Mouse (Mus musculus) heart, embryonic 10.5 days (tissue): ENCODE data around the gene Tldc1. TPM values are rescaled to one million over a fixed set of nuclear protein-coding genes. Genes with fewer than 3 reads are reported as not detected.

Source experiments
- DNase-seq: peaks from one replicate; pipeline ENCODE4 v3.0.0-alpha.2; 2017; ENCODE audit warnings: low spot score
- H3K27ac ChIP-seq: fragments of 300-500 bp; sonication (generic); 2 replicates; pipeline ENCODE4 v1.5.1; 2016; ENCODE audit warnings: mild to moderate bottlenecking
- H3K27me3 ChIP-seq: fragments of 300-500 bp; sonication (generic); 2 replicates; pipeline ENCODE4 v1.6.1; 2016; ENCODE audit warnings: mild to moderate bottlenecking; ENCODE audit not compliant: poor library complexity, insufficient read depth, severe bottlenecking
- H3K36me3 ChIP-seq: fragments of 300-500 bp; sonication (generic); 2 replicates; pipeline ENCODE4 v1.6.1; 2016; ENCODE audit warnings: mild to moderate bottlenecking, moderate library complexity
- H3K4me1 ChIP-seq: fragments of 300-500 bp; sonication (generic); 2 replicates; pipeline ENCODE4 v1.6.1; 2016; ENCODE audit warnings: mild to moderate bottlenecking
- H3K4me3 ChIP-seq: fragments of 300-500 bp; sonication (generic); 2 replicates; pipeline ENCODE4 v1.5.1; 2016; ENCODE audit warnings: mild to moderate bottlenecking, moderate library complexity
- H3K9me3 ChIP-seq: fragments of 300-500 bp; sonication (generic); 2 replicates; pipeline ENCODE4 v1.6.1; 2016; ENCODE audit warnings: mild to moderate bottlenecking, moderate library complexity
- WGBS: fragments of 180-500 bp; shearing (Covaris S2); methylation state at CpG from one replicate; pipeline ENCODE4 v1.1.7; 2016; 5-methylcytosine and 5-hydroxymethylcytosine counted together
- polyA plus RNA-seq: library from polyadenylated mRNA; unstranded; fragments of >200 nt; fragmentation: Nextera tagmentation; extraction: Ambion mirVana; gene quantifications from 2 replicates; pipeline ENCODE4 v1.2.1, GENCODE M21; 2016

The Tldc1 gene
- polyA plus RNA-seq, 1 experiment from 2014 or later, result 14.5 TPM

DNA sequence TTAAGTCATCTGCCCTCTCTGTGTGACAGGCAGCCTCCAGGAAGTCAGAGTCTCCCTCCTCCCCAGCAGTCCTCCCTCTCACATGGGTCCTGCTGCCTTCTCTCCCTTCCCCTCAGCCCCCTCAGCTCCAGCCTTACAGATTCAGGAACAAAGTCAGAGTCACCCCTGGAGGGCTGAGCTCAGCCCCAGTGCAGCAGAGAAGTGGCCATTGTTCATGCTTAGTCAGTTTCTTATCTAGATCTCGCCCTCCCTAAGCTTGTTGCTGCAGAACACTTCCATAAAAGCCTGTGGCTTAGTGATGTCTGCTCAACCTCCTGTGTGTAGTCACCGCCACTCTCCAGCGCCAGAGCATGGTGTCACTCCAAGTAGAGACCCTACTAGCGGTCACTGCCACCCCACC, 33.6 kb downstream of the Tldc1 start:
- H3K4me1 ChIP-seq, result peaks cover 36% of the 10 kb centered on the region
- WGBS, result 53% methylated on average over 4 of the region's 4 CpGs
- peak overlapping the region; percentile 26; the same call in 1 of the 2 replicates for H3K27ac ChIP-seq
- H3K9me3 ChIP-seq, result no peaks in the 10 kb centered on the region
- no peak for DNase-seq
- H3K36me3 ChIP-seq, result no peaks in the 10 kb centered on the region
- H3K27me3 ChIP-seq, result peaks cover 2% of the 10 kb centered on the region; the same call in 1 of the 2 replicates
- H3K4me3 ChIP-seq, result no peak overlapping the region

DNA sequence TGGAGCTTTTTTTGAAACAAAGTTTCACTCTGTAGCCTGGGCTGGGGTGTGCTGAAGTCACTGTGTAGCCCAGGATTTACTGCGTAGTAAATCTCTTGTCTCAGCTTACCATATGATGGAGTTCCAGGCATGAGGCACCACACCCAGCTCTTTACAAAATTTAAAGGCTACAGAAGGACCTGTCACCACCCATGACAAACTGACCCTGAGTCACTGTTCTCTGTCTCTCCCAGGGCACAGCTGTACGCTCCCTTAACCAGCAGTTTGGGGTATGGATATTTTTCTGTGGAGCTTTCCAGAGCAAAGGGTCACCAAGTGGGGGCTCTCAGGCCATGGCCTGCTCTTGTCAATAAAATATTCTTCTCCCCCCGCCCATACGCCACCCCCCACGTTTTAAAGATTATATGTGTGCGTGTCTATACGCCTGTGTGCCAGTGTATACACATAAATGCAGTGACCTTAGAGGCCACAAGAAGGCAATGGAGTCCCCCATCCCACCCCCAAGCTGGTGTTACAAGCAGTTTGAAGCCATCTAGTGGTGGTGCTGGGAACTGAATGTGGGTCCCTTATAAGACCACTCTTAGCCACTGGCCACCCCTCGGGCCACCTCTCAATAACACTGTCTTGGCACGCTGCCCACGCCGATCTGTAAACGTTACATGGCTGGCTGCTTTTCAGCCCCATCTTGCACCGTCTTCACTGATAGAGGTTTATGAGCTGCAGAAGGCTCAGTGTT, 34.8 kb downstream of the Tldc1 start:
- no peak for DNase-seq
- Histone ChIP-seq H3K36me3 (no peaks in the 10 kb centered on the region), H3K4me3 (no peak overlapping the region), H3K27me3 (no peaks in the 10 kb centered on the region), H3K9me3 (no peaks in the 10 kb centered on the region), H3K27ac (0 out of 2 replicates have a peak overlapping the region, but pooled peaks have one; percentile 26), H3K4me1 (peaks cover 42% of the 10 kb centered on the region)
- 57% methylated on average over 13 of the region's 13 CpGs for WGBS

DNA sequence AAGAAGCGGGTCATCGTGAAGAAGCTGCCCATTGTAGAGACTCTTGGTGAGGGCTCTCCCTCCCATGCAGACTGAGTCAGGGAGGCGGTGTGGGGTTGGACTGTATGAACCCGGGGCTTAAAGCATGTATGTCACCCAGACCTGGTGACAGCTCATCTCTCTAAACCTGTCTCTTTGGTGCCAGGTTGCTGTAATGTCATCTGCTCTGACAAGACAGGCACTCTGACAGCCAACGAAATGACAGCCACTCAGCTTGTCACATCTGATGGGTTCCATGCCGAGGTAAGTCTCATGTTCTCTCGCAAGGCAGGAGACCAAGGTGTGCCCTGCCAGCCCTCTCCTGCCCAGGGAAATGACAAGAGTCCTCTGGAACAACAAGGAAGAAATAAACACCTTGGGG, 35.8 kb downstream of the Tldc1 start:
- peaks cover 46% of the 10 kb centered on the region for H3K4me1 ChIP-seq
- H3K4me3 ChIP-seq, result no peak overlapping the region
- no peaks in the 10 kb centered on the region for H3K27me3 ChIP-seq
- H3K36me3 ChIP-seq, result no peaks in the 10 kb centered on the region
- no peak for DNase-seq
- no peak overlapping the region for H3K27ac ChIP-seq
- 66% methylated on average over 7 of the region's 7 CpGs for WGBS
- H3K9me3 ChIP-seq, result no peaks in the 10 kb centered on the region

DNA sequence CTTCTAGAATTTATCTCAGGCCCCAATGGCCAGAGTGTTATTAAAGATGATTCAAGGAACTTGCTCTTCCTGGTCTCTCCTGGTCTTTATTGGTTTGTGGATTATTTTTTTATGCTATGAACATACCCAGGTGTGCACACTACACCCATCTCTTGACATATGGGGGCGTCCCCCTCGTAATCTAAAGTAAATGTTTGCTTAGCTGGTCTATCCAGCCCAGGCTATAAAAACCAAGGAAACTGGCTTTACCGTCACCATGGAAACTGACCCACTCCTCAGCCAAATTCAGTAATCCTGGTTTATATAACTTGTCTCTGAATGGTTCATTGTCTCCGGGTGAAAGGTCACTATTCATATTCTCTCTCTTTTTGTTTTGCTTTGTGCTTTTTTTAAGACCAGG, 37.6 kb downstream of the Tldc1 start:
- DNase-seq, result no peak
- Histone ChIP-seq H3K27ac (no peak overlapping the region), H3K27me3 (no peaks in the 10 kb centered on the region), H3K4me3 (no peak overlapping the region), H3K36me3 (no peaks in the 10 kb centered on the region), H3K9me3 (no peaks in the 10 kb centered on the region), H3K4me1 (peaks cover 44% of the 10 kb centered on the region)
- WGBS, result 75% methylated on average over 4 of the region's 4 CpGs

DNA sequence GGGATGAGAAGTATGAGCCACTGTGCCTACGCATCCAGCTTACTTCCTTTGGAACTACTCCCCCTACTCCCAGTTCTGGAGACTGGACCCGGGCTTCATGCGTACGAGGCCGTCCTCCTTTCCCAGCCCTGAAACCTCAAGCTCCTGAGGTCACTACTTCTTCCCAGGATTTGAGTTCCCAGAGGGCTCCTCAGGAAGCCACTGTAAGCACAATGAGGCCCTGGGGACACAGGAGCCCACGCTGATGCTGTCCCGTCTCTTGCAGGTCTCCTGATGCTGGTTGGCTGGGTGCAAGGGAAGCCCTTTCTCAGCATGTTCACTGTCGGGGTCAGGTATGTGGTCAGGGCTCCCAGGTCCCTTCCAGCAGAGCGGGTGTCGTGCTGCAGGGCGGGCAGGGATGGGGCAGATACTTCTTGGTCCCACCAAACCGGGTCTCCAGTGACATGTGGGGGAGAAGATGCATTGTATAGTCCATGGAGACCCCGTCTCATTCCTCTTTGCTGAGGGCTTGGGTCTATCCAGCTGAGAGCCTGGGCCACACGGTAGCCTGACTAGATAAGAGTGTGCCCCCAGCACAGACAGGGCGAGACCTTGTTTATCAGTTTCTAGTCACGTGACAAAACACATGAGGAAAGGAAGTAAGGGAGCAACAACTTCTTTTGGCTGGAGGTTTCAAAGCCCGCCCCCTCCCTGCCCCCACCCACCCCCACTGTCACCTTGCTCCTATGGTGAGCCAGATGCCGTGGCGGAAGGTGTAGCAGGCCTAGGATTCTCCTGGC, 39.9 kb downstream of the Tldc1 start:
- no peak for DNase-seq
- Histone ChIP-seq H3K9me3 (no peaks in the 10 kb centered on the region), H3K27me3 (no peaks in the 10 kb centered on the region), H3K36me3 (no peaks in the 10 kb centered on the region), H3K4me3 (no peak overlapping the region), H3K4me1 (peaks cover 33% of the 10 kb centered on the region), H3K27ac (peak overlapping the region; percentile 48)
- 58% methylated on average over 19 of the region's 19 CpGs for WGBS

DNA sequence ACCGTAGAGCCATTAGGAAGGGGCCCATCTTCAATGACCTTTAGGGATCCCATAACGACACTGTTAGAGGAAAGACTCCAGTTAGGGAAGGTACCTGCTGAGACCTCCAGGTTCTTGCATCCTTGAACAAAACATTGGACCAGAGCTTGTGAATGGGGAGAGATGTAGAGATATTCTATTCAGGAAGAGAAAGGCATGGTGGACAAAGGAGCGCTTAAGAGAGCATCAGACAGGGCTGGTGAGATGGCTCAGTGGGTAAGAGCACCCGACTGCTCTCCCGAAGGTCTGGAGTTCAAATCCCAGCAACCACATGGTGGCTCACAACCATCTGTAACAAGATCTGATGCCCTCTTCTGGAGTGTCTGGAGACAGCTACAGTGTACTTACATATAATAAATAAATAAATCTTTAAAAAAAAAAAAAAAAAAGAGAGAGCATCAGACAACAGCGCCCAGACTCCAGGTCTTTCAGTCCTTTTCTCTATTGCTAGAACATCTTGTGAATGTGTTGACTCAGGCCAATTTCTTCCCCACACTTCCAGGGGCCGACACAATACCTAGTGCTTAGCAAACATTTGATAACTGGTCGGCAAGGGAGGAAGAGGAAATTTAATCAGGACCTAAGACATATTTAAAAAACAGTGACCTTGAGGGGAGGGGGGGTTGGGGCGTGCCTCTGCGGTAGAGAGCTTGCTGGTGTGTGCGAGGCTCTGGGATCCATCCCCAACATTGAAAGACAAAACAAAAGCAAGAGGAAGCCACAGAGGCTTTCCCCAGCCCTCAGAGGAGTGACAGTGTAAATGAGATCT, 40.9 kb downstream of the Tldc1 start:
- H3K36me3 ChIP-seq, result no peaks in the 10 kb centered on the region
- 67% methylated on average over 11 of the region's 11 CpGs for WGBS
- DNase-seq, result no peak
- no peak overlapping the region; the same call in 1 of the 2 replicates for H3K27ac ChIP-seq
- H3K4me3 ChIP-seq, result no peak overlapping the region
- peaks cover 40% of the 10 kb centered on the region for H3K4me1 ChIP-seq
- no peaks in the 10 kb centered on the region; the same call in 1 of the 2 replicates for H3K27me3 ChIP-seq
- no peaks in the 10 kb centered on the region for H3K9me3 ChIP-seq

DNA sequence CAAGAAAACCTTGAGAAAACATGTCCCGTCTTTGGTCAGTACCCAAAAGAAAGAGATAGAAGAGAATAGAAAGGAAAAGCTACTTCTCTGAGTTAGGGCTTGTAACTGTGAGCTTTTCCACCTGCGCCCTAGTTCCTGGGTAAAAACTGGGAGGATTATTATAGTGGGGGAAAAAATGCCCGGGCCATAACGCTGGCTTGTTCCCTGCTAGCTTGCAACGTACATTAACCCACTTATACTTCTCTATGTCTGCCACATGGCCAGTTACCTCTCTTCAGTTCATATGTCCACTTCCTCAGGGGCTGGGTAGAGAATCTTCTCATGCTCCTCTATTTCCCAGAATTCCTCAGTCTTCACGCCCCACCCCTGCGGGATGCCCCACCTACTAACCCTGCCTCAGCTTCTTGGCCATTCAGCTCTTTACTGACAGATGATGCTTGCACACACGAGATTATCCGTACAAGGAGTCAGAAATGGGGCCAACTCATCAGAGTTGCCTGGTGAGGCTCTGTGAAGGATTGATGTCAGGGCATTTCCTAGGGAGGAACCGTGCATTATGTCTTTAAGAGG, 41.8 kb downstream of the Tldc1 start:
- H3K9me3 ChIP-seq, result no peaks in the 10 kb centered on the region
- H3K27ac ChIP-seq, result no peak overlapping the region
- WGBS, result 87% methylated on average over 10 of the region's 10 CpGs

DNA sequence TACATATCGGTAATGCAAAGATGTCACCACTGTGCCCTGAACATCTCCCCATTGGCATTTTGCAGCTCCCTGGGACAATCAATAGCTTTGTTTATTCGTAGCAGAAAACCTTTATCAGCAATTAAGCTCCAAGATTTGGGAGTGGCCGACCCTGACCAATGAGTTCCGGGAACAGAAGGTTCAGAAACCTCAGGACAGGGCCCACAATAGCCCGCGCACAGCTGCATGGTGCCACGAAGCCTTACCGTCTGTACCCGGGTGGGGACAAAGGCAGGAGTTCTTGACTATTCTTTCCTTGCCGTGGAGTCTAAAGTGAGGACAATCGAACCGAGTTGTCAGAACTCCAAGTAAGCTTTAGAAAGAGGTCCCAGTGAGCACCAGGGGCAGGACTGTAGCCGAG, 46.1 kb downstream of the Tldc1 start:
- no peak overlapping the region for H3K27ac ChIP-seq
- DNase-seq, result no peak
- no peaks in the 10 kb centered on the region for H3K9me3 ChIP-seq
- WGBS, result 84% methylated on average over 13 of the region's 13 CpGs
- H3K4me3 ChIP-seq, result no peak overlapping the region
- no peaks in the 10 kb centered on the region for H3K36me3 ChIP-seq
- no peaks in the 10 kb centered on the region; the same call in 1 of the 2 replicates for H3K27me3 ChIP-seq
- peaks cover 37% of the 10 kb centered on the region for H3K4me1 ChIP-seq

More for the DNA sequence above, 41.8 kb downstream of the Tldc1 start:
- H3K27me3 ChIP-seq, result no peaks in the 10 kb centered on the region; the same call in 1 of the 2 replicates
- H3K4me1 ChIP-seq, result peaks cover 37% of the 10 kb centered on the region
- no peaks in the 10 kb centered on the region for H3K36me3 ChIP-seq
- DNase-seq, result no peak
- H3K4me3 ChIP-seq, result no peak overlapping the region

DNA sequence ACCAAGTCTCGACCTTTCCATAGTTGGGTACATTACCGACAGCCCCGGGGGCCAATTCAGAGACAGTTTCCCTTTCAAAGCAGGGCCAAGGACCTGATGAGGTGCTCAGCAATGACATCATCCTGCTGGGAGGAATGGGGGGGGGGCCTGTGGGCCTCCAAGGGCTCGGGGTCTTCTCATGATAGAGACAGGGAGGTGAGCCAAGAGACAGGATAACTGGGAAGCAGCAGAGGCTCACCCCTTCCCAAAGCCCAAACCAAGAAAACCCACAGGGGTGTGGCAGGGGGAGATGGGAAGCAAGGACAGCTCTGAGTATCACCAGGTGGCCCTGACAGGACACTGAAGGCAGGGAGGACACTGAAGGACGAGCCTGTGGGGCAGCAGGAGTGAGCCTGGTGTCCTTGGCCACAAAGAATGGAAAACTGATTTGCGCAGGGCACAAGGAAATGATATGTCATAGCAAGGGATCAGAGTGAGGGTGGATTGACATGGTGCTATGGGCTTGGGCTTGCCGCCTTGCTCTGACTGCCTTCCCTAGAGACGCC, 49.8 kb downstream of the Tldc1 start:
- Histone ChIP-seq H3K9me3 (no peaks in the 10 kb centered on the region), H3K27me3 (no peaks in the 10 kb centered on the region; the same call in 1 of the 2 replicates), H3K36me3 (no peaks in the 10 kb centered on the region), H3K27ac (no peak overlapping the region), H3K4me3 (no peak overlapping the region), H3K4me1 (peaks cover 49% of the 10 kb centered on the region)
- DNase-seq, result no peak
- 80% methylated on average over 8 of the region's 8 CpGs for WGBS

DNA sequence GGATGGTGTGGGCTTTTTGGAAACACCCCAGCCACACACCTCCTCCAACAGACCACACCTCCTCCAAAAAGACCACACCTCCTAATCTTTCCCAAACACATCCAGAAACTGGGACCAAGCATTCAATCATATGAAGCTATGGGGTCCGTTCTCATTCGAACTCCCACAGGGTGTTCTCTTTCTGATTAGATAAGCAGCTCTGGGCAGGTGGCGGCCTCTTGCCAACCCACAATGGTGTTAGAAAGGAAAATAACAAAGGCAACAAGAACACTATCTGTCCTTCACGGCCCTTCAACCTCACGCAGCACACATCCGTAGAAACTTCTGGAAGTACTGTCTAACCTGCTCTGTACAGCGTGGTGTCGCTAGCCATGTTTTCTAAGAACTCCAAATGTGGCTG, 51.1 kb downstream of the Tldc1 start:
- no peaks in the 10 kb centered on the region for H3K9me3 ChIP-seq
- no peaks in the 10 kb centered on the region for H3K36me3 ChIP-seq
- no peak overlapping the region for H3K27ac ChIP-seq
- DNase-seq, result no peak
- WGBS, result 61% methylated on average over 8 of the region's 8 CpGs
- no peak overlapping the region for H3K4me3 ChIP-seq
- peaks cover 52% of the 10 kb centered on the region for H3K4me1 ChIP-seq
- H3K27me3 ChIP-seq, result no peaks in the 10 kb centered on the region; the same call in 1 of the 2 replicates

DNA sequence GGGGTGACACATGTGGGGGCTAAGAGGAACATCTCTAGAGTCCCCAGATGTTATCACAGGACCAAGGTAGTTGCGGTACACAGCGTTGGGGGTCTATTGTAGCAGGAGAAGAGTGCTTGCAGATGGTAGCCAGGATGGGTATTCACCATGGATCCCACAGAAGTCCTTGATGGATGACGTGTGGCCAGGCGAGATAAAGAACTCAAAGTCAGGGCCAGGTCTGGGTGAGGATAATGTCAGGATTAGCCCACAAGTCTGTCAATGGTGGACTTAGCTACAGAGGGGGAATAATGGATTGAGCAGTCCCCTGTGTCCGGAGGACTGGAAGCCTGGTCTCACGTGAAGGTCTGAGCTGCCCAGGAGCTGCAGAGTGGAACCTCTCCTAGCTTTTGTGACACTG, 53.6 kb downstream of the Tldc1 start:
- Histone ChIP-seq H3K4me3 (no peak overlapping the region), H3K27ac (peak overlapping the region; percentile 68), H3K9me3 (no peaks in the 10 kb centered on the region), H3K4me1 (peaks cover 49% of the 10 kb centered on the region), H3K36me3 (no peaks in the 10 kb centered on the region), H3K27me3 (no peaks in the 10 kb centered on the region; the same call in 1 of the 2 replicates)
- WGBS, result 70% methylated on average over 6 of the region's 6 CpGs
- no peak for DNase-seq

DNA sequence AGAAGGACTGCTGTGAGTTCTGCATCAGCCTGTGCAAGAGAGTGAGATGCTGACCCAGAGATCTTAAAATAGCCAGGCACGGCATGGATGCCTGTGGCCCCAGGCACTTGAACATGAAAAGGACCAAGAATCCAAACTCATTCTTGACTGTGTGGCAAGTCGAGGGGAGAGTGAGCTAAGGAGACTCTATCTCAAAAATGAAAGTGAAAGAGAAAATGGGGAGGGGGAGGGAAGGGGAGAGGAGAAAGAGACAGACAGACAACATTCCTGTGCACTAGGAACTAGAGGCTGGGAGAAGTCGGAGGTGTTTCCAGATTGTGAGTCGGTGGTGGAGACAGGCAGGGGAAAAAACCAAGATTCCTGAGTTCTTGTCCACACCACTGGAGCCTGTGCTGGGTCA, 54.5 kb downstream of the Tldc1 start:
- Histone ChIP-seq H3K27me3 (no peaks in the 10 kb centered on the region; the same call in 1 of the 2 replicates), H3K4me3 (peak overlapping the region; percentile 32), H3K36me3 (no peaks in the 10 kb centered on the region), H3K4me1 (peaks cover 55% of the 10 kb centered on the region), H3K9me3 (no peaks in the 10 kb centered on the region), H3K27ac (peak overlapping the region; percentile 68)
- no peak for DNase-seq
- 27% methylated on average over 4 of the region's 4 CpGs for WGBS
